Mouse (Mus musculus) ovary, adult 2 months (tissue): ENCODE measurements around the gene Nuak1. TPM values are rescaled to one million over a fixed set of nuclear protein-coding genes. Genes with fewer than 3 reads are reported as not detected.

Source experiments
- polyA plus RNA-seq: library from polyadenylated mRNA; depleted of rRNA; stranded (reverse); fragments of >200 nt; gene quantifications from 2 replicates; pipeline ENCODE4 v1.2.3, GENCODE M21; 2012; rRNA removed

Gene Nuak1
- polyA plus RNA-seq: 16.6 and 17.3 TPM in 2 replicates

DNA sequence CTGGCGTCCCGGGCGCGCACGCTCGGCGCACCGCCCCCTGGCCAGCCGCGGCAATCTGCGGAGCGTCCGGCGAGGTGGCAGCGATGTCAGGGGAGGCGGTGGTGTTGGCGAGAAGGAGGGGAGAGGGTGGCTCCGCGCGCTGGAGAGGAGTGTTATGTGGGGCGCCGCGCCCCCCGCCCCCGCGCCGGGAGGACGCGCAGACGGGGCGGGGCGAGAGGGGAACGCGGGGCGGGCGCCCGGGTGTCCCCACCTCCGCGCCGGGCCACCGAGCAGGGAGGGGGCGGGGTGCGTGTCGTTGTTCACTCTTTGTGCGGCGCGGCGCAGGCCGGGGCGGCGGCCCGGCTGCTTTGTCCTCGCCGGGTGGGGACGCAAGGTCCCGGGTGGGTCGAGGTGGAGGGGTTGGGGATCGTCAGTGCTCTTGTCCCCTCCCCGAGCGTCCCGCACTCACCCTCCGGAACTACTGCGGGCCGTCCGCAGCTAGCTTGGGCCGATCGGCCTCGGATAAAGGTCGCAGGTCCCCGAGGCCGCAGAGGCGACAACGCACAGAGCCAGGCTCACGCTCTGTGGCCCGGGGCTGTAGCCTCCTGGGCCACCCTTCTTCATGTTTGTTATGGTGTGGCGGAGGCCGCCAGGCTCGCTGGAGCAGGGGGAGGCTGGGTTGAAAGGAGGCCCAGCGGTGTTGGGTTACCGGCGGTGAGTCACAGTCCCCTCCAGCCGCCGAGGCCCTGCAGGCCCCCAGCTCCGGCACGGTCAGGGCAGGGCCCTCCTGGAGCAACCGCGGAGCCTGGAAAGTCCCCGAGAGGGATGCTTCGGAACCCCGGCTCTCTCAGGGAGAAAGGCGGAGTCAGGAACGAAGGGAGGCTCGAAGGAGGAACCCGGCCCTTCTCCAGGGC, at the start of gene Nuak1:
TSS of gene Nuak1 (minus strand) at position 57 of the 893 bp plus-strand sequence.

Other genes starting within 250 kb of the Nuak1 start
- 116 and 150 TPM in 2 replicates for gene Ckap4, start 93.5 kb upstream of the Nuak1 start, polyA plus RNA-seq
- 117 and 190 TPM in 2 replicates for gene Tcp11l2, start 136.0 kb upstream of the Nuak1 start, polyA plus RNA-seq
- 3.3 and 3.7 TPM in 2 replicates for gene Polr3b, start 181.7 kb upstream of the Nuak1 start, polyA plus RNA-seq